Mouse (Mus musculus): ENCODE measurements at regions not wholly inside any gene's neighbourhood (a gene's known extent, or its start where the extent isn't known, plus 50 kb on each side); places are given as distances from the start of the nearest gene placed in this dataset.

DNA sequence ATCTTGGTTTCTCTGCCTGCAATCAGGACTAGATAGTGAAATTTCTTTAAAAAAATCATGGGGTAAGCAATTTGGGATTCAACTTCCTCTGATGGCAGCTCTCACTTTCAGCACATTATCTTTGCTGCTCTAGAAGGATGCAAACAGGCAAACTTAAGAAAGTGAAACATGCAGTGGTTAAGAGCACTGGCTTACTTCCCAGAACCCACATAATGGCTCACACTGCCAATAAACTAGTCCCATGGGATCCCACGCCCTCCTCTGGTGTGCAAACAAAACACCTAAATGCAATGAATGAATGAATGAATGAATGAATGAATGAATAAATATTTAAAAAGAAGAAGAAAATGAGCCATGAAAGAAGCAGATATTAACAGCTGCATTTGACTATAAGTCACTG lies 356.1 kb upstream of the Kif2a start:
- DNase-seq (ENCODE audit: low spot score): no peak

- no peak for DNase-seq (ENCODE audit: low spot score)
Observed at GRCm38 (mm10) chr13:107372666-107373065, 350.7 kb upstream of the Kif2a start.

- DNase-seq (ENCODE audit: low spot score): no peak
Observed at GRCm38 (mm10) chr13:107371616-107372582, 350.0 kb upstream of the Kif2a start.

- DNase-seq (ENCODE audit: low spot score): no peak
Observed at GRCm38 (mm10) chr13:107367639-107368038, 345.7 kb upstream of the Kif2a start.

GRCm38 (mm10) chr13:107365766-107366165 lies 343.8 kb upstream of the Kif2a start:
- no peak for DNase-seq (ENCODE audit: low spot score)

GRCm38 (mm10) chr13:107365241-107365640 lies 343.3 kb upstream of the Kif2a start:
- no peak for DNase-seq (ENCODE audit: low spot score)

DNA sequence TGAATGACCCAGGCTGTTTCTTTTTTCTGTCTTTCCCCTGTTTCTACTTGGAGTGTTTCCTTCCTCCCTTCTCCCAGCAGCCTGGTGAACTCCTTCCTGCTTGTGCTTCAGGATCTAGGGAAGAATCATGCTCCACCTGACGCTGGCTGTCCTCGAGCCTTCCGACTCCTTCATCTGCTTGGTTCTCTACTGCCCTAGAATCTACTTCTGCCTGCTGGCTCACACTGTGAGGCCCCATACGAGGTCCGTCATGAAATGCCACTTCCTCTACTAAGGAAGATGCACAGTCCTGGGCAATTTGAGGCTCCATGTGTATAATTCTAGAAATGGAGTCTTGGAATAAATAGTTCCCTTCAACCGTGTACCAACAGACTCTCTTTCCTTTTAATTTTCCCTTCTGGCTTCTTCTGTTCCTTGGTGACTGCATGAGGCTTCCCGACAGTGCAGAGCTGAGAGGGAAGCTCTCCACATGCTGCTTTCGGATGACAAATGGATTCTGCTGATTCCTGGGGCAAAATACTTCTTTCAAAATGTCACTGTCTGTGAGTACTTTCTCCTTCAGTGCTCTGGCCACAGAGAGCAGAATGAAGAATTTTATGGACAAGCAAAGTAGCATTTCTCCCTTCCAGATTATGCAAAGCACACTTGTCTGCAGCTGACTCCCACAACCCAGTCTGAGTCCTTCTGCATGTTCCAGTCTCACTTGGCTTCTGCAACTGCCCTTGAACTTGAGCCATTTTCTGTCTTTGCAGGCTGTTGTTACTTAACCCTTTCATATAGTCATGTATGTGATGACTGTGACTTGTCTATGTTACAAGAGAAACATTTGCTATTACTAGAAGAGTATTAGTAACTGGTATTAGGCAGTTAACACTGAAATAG lies 341.1 kb upstream of the Kif2a start:
- DNase-seq (ENCODE audit: low spot score): no peak

- no peak for DNase-seq (ENCODE audit: low spot score)
Observed at GRCm38 (mm10) chr13:107340802-107341364, 319.0 kb upstream of the Kif2a start.

DNA sequence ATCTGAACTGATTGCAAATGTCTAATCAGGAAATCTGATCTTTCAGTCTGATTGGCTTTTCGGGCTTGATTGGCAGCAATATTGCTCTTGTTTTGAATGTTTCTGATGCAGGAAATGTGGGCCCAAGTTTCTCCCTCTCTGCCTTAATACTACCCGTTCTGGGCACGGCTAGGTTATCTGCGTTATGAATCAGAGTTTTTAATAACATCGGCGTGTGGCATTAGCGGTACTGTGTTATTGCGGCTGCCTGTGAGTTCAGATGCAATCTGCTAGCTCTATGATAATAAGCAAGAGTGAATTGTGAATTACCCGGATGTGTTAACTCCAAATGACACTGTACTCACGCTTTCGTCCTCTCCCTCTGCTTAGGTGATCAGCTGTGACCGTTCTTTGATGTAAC lies 316.2 kb upstream of the Kif2a start:
- no peak for DNase-seq (ENCODE audit: low spot score)

GRCm38 (mm10) chr13:107337111-107337510 lies 315.2 kb upstream of the Kif2a start:
- DNase-seq (ENCODE audit: low spot score): no peak

GRCm38 (mm10) chr13:107329348-107329747 lies 307.4 kb upstream of the Kif2a start:
- no peak for DNase-seq (ENCODE audit: low spot score)

- peak; percentile 63 for DNase-seq (ENCODE audit: low spot score)
Observed at GRCm38 (mm10) chr13:107325707-107326495, 304.0 kb upstream of the Kif2a start.

DNA sequence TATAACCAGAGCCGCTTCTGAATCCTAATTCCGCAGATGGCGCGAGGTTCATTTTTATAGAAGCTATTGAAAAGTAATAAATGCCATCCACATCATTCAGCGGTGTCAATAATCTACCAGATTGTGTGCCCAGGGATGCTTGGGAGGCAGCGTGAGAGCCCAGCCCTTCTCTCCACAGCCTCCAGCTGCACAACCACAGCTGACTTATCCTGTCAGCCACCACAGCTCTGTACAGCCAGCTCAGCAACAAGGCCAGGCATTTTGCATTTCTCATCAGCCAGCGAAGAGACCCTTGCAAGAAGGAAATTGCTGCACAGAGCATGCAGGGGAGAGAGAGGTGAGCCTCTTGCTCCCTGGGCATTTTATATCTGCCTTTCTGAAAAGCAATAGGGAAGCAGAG lies 292.8 kb upstream of the Kif2a start:
- DNase-seq (ENCODE audit: low spot score): no peak

DNA sequence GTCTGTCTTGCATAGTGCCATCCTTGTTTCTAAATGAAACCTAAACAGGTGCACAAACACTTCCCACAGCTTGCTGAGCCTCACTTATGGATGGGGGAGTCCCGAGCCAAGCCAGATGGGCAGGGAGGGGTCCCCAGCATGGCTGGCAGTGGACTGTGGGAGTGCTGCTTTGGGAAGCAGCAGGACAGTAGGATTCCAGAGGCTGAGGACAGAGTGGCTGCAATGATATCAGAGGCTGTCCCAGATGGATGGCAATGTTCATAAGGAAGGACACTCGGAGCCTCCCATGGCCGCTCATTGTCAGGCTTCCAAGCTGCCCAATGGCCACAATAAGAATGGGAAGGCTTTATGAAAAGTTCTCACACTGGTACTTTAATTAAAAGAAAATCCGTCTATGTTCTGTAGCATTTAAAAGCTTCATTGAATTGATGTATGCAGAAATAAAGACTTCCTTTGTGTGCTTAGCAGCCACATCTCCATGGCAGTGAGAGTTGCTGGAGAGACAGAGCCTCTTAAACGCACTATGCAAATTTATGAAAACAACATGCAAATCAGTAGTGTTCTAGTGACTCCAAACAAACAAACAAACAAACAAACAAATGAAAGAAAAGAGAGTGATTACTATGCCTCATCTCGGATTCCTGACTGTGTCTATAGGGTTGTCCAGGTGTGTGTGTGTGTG lies 287.2 kb upstream of the Kif2a start:
- DNase-seq (ENCODE audit: low spot score): no peak

DNA sequence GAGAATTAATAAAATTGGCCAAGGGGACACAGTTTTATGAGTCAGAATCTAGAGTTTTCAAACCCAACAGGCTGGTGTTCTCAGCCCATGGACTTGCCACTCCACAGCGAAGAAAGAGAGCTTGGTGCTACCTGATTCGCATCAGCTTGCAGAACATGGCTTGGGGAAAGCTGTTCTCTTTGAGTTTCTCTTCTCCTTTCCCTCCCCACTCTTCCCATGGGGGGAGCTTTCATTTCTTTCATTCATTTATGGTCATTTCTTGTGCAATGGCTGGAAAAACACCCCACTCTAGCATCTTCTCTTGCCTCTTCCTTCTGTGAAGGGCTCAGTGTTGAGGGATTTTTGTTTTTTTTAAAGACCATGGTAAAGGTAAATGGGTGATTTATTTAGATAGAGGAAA lies 286.5 kb upstream of the Kif2a start:
- DNase-seq (ENCODE audit: low spot score): no peak

- DNase-seq (ENCODE audit: low spot score): no peak
Observed at GRCm38 (mm10) chr13:107306958-107307357, 285.0 kb upstream of the Kif2a start.

DNA sequence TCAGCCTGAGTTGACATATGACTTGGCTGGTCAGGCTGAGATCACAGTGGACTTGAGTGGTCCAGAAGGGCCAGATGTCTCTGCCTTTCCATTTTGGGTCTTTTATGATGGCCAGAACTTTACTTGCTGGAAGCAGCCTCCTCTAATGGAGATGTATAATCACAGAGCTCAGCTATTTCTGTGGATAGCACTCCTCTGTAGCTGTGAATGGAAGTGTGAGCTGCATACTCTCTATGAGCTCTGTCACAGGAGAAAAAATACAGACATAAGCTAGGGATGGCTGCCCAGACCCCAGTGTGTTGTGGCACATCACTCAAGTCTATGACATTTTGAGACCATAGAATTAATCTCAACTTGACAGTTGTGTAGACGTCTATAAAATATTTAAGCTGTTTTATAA lies 284.3 kb upstream of the Kif2a start:
- DNase-seq (ENCODE audit: low spot score): no peak

DNA sequence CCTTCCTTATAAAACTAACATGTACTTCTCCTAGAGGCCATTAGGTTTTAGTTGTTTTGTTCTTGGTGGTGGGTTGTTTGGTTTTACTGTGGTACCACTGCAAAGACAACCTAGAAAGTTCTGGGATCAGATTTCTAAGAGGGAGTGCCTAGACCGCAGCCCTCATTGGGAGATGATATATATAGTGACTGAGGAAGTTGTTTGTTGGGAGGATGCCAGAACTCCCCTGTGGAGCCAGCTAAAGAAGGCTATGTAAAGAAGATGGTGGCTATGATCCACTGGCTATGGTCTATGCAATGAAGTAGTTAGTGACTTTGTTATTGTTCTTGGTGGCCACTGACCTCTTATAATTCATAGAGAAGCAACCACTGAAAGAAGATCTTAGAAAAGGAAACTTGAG lies 283.8 kb upstream of the Kif2a start:
- DNase-seq (ENCODE audit: low spot score): no peak

- DNase-seq (ENCODE audit: low spot score): no peak
Observed at GRCm38 (mm10) chr13:107303878-107304277, 282.0 kb upstream of the Kif2a start.

DNA sequence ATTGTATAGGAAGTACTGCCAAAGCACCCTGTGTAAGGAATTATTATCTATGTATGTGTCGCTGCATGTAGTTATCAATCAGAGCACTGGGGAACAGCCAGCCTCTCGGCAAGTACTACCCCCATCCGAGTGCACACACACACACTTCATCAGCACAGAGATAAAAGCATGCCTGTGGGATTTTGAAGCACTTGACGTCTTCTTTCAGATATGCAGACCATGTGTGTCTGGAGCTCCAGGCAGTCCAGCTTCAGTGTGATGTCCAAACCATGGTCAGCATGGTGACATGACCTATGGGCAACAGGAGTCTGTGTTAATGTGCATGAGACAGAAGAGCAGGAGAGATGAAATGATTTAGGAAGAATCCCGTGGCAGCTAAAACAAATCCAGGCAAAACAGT lies 281.4 kb upstream of the Kif2a start:
- no peak for DNase-seq (ENCODE audit: low spot score)

DNA sequence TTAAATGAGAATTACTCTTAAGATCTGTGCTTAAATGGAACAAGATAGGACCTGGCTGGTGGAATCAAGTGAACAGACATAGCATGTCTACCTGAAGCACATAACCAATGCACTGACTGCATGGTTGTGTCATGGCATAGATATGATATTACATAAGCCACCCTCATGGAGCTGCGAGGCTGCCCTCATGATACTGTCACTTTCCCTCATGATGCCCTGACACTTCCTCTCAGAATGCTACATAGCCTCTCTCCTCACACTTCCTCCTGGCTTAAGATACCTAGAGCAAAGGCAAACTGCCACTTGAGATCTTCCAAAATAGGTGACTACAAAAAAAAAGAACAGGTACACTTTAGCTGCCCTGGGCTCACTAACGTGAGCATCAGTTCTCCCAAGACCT lies 278.9 kb upstream of the Kif2a start:
- no peak for DNase-seq (ENCODE audit: low spot score)

All from layer of hippocampus, adult 9-10 months (tissue).